30 mouse cellular contexts compared by ENCODE assay signal in genomic region chr5:26293258-26293657, GRCm38 (mm10). TPM values are rescaled to one million over a fixed set of nuclear protein-coding genes. Genes with fewer than 3 reads are reported as not detected.
DNase-seq lines count a peak whose midpoint lies in the region; ATAC-seq lines count a peak whose summit lies in the region.
"Had no signal": no experiment of that assay in that cellular context is flagged by ENCODE, and none has a peak within 500 bp of the region (broad histone marks: within the 10 kb centered on the region; RNA-seq: fewer than 3 reads in every experiment).

No protein-coding gene starts in this region.

- DNase-seq in frontal cortex, postnatal 10 days (ENCODE audit: low spot score in 2 of 2), result no peak
- peak; percentile 39 for DNase-seq in heart, embryonic 10.5 days (ENCODE audit: low spot score)
- no peak for DNase-seq in heart, adult 18-20 months
- peak; percentile 6 for DNase-seq in right cerebral cortex, postnatal 25 days
- no peak for DNase-seq in right cerebral cortex, postnatal 36 days (ENCODE audit: low spot score in 2 of 2)
- peak; percentile 42 for DNase-seq in telencephalon, adult 2 months (ENCODE audit: low read depth, low spot score)
- DNase-seq in layer of hippocampus, adult 11-12 months (ENCODE audit: low spot score), result no peak
- DNase-seq: adrenal gland, adult 8-10 months; adrenal gland, postnatal 14 days; adrenal gland, postnatal 36 days; B cell, adult 2 months; cerebellum, adult 11 months; cerebellum, adult 18-20 months; cerebellum, adult 8-10 months; cerebellum, adult 9-11 months; cerebellum, postnatal 14 days; cerebellum, postnatal 36 days had no signal

- no peaks in the 10 kb centered on the region for H3K9me3 ChIP-seq in heart, embryonic 10.5 days
- H3K9me3 ChIP-seq: embryonic facial prominence, embryonic 10.5 days; embryonic facial prominence, embryonic 12.5 days; forebrain, embryonic 13.5 days; forebrain, embryonic 15.5 days had no signal

- no peak overlapping the region for H3K27ac ChIP-seq in heart, embryonic 10.5 days
- H3K27ac ChIP-seq: embryonic facial prominence, embryonic 10.5 days; embryonic facial prominence, embryonic 12.5 days; forebrain, embryonic 13.5 days; forebrain, embryonic 15.5 days had no signal

- H3K27me3 ChIP-seq in heart, embryonic 10.5 days (ENCODE audit: insufficient read depth, poor library complexity, severe bottlenecking), result no peaks in the 10 kb centered on the region
- H3K27me3 ChIP-seq: CH12.LX; embryonic facial prominence, embryonic 12.5 days; forebrain, embryonic 13.5 days; forebrain, embryonic 15.5 days had no signal

- ATAC-seq in frontal cortex, adult (ENCODE audit: low TSS enrichment), result peak; percentile 98
- ATAC-seq: activated CD4-positive, CD25-positive, alpha-beta regulatory T cell, adult 4 months; CD4-positive, CD25-positive, alpha-beta regulatory T cell, adult 4 months; forebrain, embryonic 13.5 days; forebrain, embryonic 15.5 days; Patski had no signal

- H3K36me3 ChIP-seq in heart, embryonic 10.5 days, result no peaks in the 10 kb centered on the region
- H3K36me3 ChIP-seq: embryonic facial prominence, embryonic 10.5 days; embryonic facial prominence, embryonic 12.5 days; forebrain, embryonic 15.5 days; G1E had no signal

- no peak overlapping the region for H3K4me3 ChIP-seq in heart, embryonic 10.5 days
- H3K4me3 ChIP-seq: embryonic facial prominence, embryonic 10.5 days; embryonic facial prominence, embryonic 12.5 days; forebrain, embryonic 13.5 days; forebrain, embryonic 15.5 days had no signal

- 61% methylated on average over 1 of the region's 1 CpGs for whole genome bisulfite sequencing in heart, embryonic 10.5 days

- H3K4me1 ChIP-seq in heart, embryonic 10.5 days, result no peaks in the 10 kb centered on the region
- H3K4me1 ChIP-seq: embryonic facial prominence, embryonic 10.5 days; embryonic facial prominence, embryonic 12.5 days; forebrain, embryonic 13.5 days; forebrain, embryonic 15.5 days had no signal

RNA-seq across cellular contexts. Expression of gene Gm7361, which starts 35.8 kb away (rescaled TPM):
- not detected in 2 replicates for polyA plus RNA-seq in heart, embryonic 10.5 days (2016; fragmentation: Nextera tagmentation; extraction: Ambion mirVana)
- not detected for total RNA-seq in heart, adult 18-20 months (2021)
- total RNA-seq: adrenal gland, adult 18-20 months; adrenal gland, postnatal 14 days; CH12.LX; common myeloid progenitor, adult 5-6 weeks had no signal
- polyA plus RNA-seq: activated CD4-positive, CD25-positive, alpha-beta regulatory T cell, adult 4 months; CD4-positive, CD25-positive, alpha-beta regulatory T cell, adult 4 months; embryonic facial prominence, embryonic 10.5 days; embryonic facial prominence, embryonic 12.5 days; embryonic facial prominence, embryonic 14.5 days; forebrain, embryonic 13.5 days; G1E had no signal

Comparison
In these comparisons a context has a peak if more than half of its experiments do, and no peak if none do; other contexts are left out.
1. DNase-seq: peak in heart, embryonic 10.5 days (single experiment), right cerebral cortex, postnatal 25 days (single experiment) and telencephalon, adult 2 months (single experiment); none in frontal cortex, postnatal 10 days (0 of 2), heart, adult 18-20 months (0 of 2), right cerebral cortex, postnatal 36 days (0 of 2) and layer of hippocampus, adult 11-12 months (single experiment).